Mouse (Mus musculus) heart, postnatal 0 days (tissue): Measurements from ENCODE around the gene Fbxo21.

ENCODE experiments used
- CTCF ChIP-seq: IDR thresholded peaks from 2 replicates; pipeline ENCODE4 v1.5.1; 2016; ENCODE audit warnings: antibody characterized with exemption, control low read depth, low read depth
- EP300 ChIP-seq: IDR thresholded peaks from 2 replicates; pipeline ENCODE4 v1.6.1; 2016; ENCODE audit warnings: antibody characterized with exemption, low read depth

GRCm38 (mm10) chr5:118045385-118045784 lies 68.9 kb downstream of the Fbxo21 start:
- TF ChIP-seq CTCF (no peak), EP300 (no peak)
